12 mouse cellular contexts compared by ENCODE assay signal in genomic region chr8:25366181-25366580, GRCm38 (mm10).
DNase-seq lines count a peak whose midpoint lies in the region; ATAC-seq and TF ChIP-seq lines count a peak whose summit lies in the region.
"Had no signal": no experiment of that assay in that cellular context is flagged by ENCODE, and none has a peak within 500 bp of the region (broad histone marks: within the 10 kb centered on the region; RNA-seq: fewer than 3 reads in every experiment).

No protein-coding gene starts in this region.

- no peaks in the 10 kb centered on the region for H3K27me3 ChIP-seq in kidney, embryonic 16.5 days (ENCODE audit: insufficient read depth, low read length)
- H3K27me3 ChIP-seq in stomach, embryonic 16.5 days (ENCODE audit: control insufficient read depth, insufficient read depth, low read length): no peaks in the 10 kb centered on the region
- no peaks in the 10 kb centered on the region for H3K27me3 ChIP-seq in stomach, postnatal 0 days (ENCODE audit: control insufficient read depth, insufficient read depth, low read length)
- H3K27me3 ChIP-seq in midbrain, embryonic 13.5 days: 0 out of 2 replicates have a peak, but pooled peaks cover 4% of the 10 kb centered on the region
- H3K27me3 ChIP-seq: limb, embryonic 13.5 days; lung, embryonic 15.5 days; neural tube, embryonic 13.5 days had no signal

- H3K9me3 ChIP-seq in kidney, embryonic 16.5 days (ENCODE audit: low read length): no peaks in the 10 kb centered on the region
- no peaks in the 10 kb centered on the region for H3K9me3 ChIP-seq in stomach, embryonic 16.5 days (replicated peaks; ENCODE audit: control insufficient read depth, low read length)
- no peaks in the 10 kb centered on the region for H3K9me3 ChIP-seq in stomach, postnatal 0 days (ENCODE audit: control insufficient read depth, low read length)
- no peaks in the 10 kb centered on the region for H3K9me3 ChIP-seq in midbrain, embryonic 13.5 days
- H3K9me3 ChIP-seq: lung, embryonic 15.5 days; neural tube, embryonic 13.5 days had no signal

- no peak for TF ChIP-seq CTCF in stomach, postnatal 0 days (IDR thresholded peaks at IDR 0.05; ENCODE audit: low read depth)

- WGBS in kidney, embryonic 16.5 days: 33% methylated on average over 3 of the region's 3 CpGs
- 46% methylated on average over 3 of the region's 3 CpGs for WGBS in stomach, embryonic 16.5 days
- 44% methylated on average over 3 of the region's 3 CpGs for WGBS in stomach, postnatal 0 days
- 20% methylated on average over 3 of the region's 3 CpGs for WGBS in midbrain, embryonic 13.5 days

- TF ChIP-seq EP300 in stomach, postnatal 0 days (optimal IDR thresholded peaks at IDR 0.05): no peak

- H3K27ac ChIP-seq in kidney, embryonic 16.5 days (ENCODE audit: low read length): peak overlapping the region; percentile 30; the same call in 1 of the 2 replicates
- no peak overlapping the region for H3K27ac ChIP-seq in stomach, embryonic 16.5 days (ENCODE audit: low read length)
- no peak overlapping the region for H3K27ac ChIP-seq in stomach, postnatal 0 days (replicated peaks)
- no peak overlapping the region for H3K27ac ChIP-seq in midbrain, embryonic 13.5 days
- H3K27ac ChIP-seq: limb, embryonic 13.5 days; lung, embryonic 15.5 days; neural tube, embryonic 13.5 days had no signal

- H3K36me3 ChIP-seq in kidney, embryonic 16.5 days (ENCODE audit: insufficient read depth, low read length): no peaks in the 10 kb centered on the region
- no peaks in the 10 kb centered on the region for H3K36me3 ChIP-seq in stomach, embryonic 16.5 days (ENCODE audit: control insufficient read depth, insufficient read depth, low read length)
- no peaks in the 10 kb centered on the region for H3K36me3 ChIP-seq in stomach, postnatal 0 days (ENCODE audit: control insufficient read depth, insufficient read depth, low read length)
- no peaks in the 10 kb centered on the region for H3K36me3 ChIP-seq in midbrain, embryonic 13.5 days
- H3K36me3 ChIP-seq: limb, embryonic 13.5 days; lung, embryonic 15.5 days; neural tube, embryonic 13.5 days had no signal

- ATAC-seq in kidney, embryonic 16.5 days (ENCODE audit: low FRiP score, low TSS enrichment): peak; percentile 50; the same call in 1 of the 2 replicates
- peak; percentile 10; the same call in 1 of the 2 replicates for ATAC-seq in stomach, embryonic 16.5 days (ENCODE audit: insufficient read depth, low FRiP score)
- ATAC-seq in stomach, postnatal 0 days (ENCODE audit: low FRiP score, low TSS enrichment): no peak
- ATAC-seq in midbrain, embryonic 13.5 days: no peak

- 0 out of 2 replicates have a peak overlapping the region, but pooled peaks have one; percentile 4 for H3K4me2 ChIP-seq in kidney, embryonic 16.5 days (replicated peaks; ENCODE audit: low read depth, low read length)
- H3K4me2 ChIP-seq in stomach, embryonic 16.5 days (ENCODE audit: low read depth, low read length): no peak overlapping the region
- no peak overlapping the region for H3K4me2 ChIP-seq in stomach, postnatal 0 days (replicated peaks; ENCODE audit: low read depth)
- no peak overlapping the region for H3K4me2 ChIP-seq in midbrain, embryonic 13.5 days (replicated peaks)
- H3K4me2 ChIP-seq: limb, embryonic 13.5 days; lung, embryonic 15.5 days; neural tube, embryonic 13.5 days had no signal

- no peak overlapping the region for H3K4me3 ChIP-seq in kidney, embryonic 16.5 days (ENCODE audit: low read length)
- no peak overlapping the region for H3K4me3 ChIP-seq in stomach, embryonic 16.5 days (replicated peaks; ENCODE audit: low read length)
- H3K4me3 ChIP-seq in stomach, postnatal 0 days (ENCODE audit: low read depth, low read length): no peak overlapping the region
- H3K4me3 ChIP-seq in midbrain, embryonic 13.5 days (replicated peaks): no peak overlapping the region
- H3K4me3 ChIP-seq: limb, embryonic 13.5 days; lung, embryonic 15.5 days; neural tube, embryonic 13.5 days had no signal

- DNase-seq in kidney, postnatal 25 days: no peak
- DNase-seq in stomach, postnatal 0 days (ENCODE audit: low spot score): no peak
- peak; percentile 73 for DNase-seq in gastrocnemius, postnatal 25 days
- DNase-seq in skeletal muscle tissue, adult 2 months (ENCODE audit: low read depth, low spot score): peak; percentile 47
- no peak for DNase-seq in spleen, postnatal 10 days (ENCODE audit: low spot score in 2 of 2)
- DNase-seq: cerebellum, adult 8-10 months had no signal

- no peak overlapping the region for H3K9ac ChIP-seq in kidney, embryonic 16.5 days (replicated peaks; ENCODE audit: low read length)
- H3K9ac ChIP-seq in stomach, embryonic 16.5 days (ENCODE audit: low read length): no peak overlapping the region
- H3K9ac ChIP-seq in stomach, postnatal 0 days (ENCODE audit: low read length): no peak overlapping the region
- no peak overlapping the region for H3K9ac ChIP-seq in midbrain, embryonic 13.5 days (replicated peaks)
- H3K9ac ChIP-seq: limb, embryonic 13.5 days; lung, embryonic 15.5 days; neural tube, embryonic 13.5 days had no signal

- peaks cover 25% of the 10 kb centered on the region for H3K4me1 ChIP-seq in kidney, embryonic 16.5 days (ENCODE audit: insufficient read depth, low read length)
- no peaks in the 10 kb centered on the region for H3K4me1 ChIP-seq in stomach, embryonic 16.5 days (ENCODE audit: control insufficient read depth, insufficient read depth, low read length)
- no peaks in the 10 kb centered on the region for H3K4me1 ChIP-seq in stomach, postnatal 0 days (replicated peaks; ENCODE audit: control insufficient read depth, insufficient read depth)
- peaks cover 11% of the 10 kb centered on the region for H3K4me1 ChIP-seq in midbrain, embryonic 13.5 days (replicated peaks)

Comparison
In these comparisons a context has a peak if more than half of its experiments do, and no peak if none do; other contexts are left out.
1. ATAC-seq: peak in kidney, embryonic 16.5 days (single experiment) and stomach, embryonic 16.5 days (single experiment); none in stomach, postnatal 0 days (single experiment) and midbrain, embryonic 13.5 days (single experiment).
2. DNase-seq: peak in gastrocnemius, postnatal 25 days (single experiment) and skeletal muscle tissue, adult 2 months (single experiment); none in kidney, postnatal 25 days (0 of 2), stomach, postnatal 0 days (single experiment) and spleen, postnatal 10 days (0 of 2).